Mouse (Mus musculus) cerebellum, adult 2 months (tissue): ENCODE results near the gene Cdh6. TPM values are rescaled to one million over a fixed set of nuclear protein-coding genes. Genes with fewer than 3 reads are reported as not detected.
A peak's percentile ranks its signal among the peaks of the same experiment; 100 is the strongest.

Source experiments
- DNase-seq, 2 experiments: peaks; one replicate each; pipeline ENCODE4 v3.0.0; 2021
- H3K27ac ChIP-seq: fragments of 200-500 bp; 2 replicates; pipeline ENCODE4 v1.5.1; 2012; ENCODE audit warnings: low read length, control low read depth, inconsistent platforms; ENCODE audit not compliant: insufficient read depth
- H3K27me3 ChIP-seq: fragments of 200-500 bp; 2 replicates; pipeline ENCODE4 v1.6.1; 2012; ENCODE audit warnings: inconsistent platforms, mild to moderate bottlenecking, low read length, moderate library complexity; ENCODE audit not compliant: control insufficient read depth, insufficient read depth
- H3K4me1 ChIP-seq: fragments of 200-500 bp; 2 replicates; pipeline ENCODE4 v1.6.1; 2011; ENCODE audit warnings: low read length; ENCODE audit not compliant: control insufficient read depth, insufficient read depth
- H3K4me3 ChIP-seq: fragments of 200-500 bp; replicated peaks from 2 replicates; pipeline ENCODE3; 2011; ENCODE audit warnings: mild to moderate bottlenecking, low read depth, low read length, control low read depth; ENCODE audit not compliant: insufficient read depth
- CTCF ChIP-seq: fragments of 200-500 bp; IDR thresholded peaks from 2 replicates; pipeline ENCODE4 v1.5.1; 2011; ENCODE audit warnings: low read depth, mild to moderate bottlenecking, control low read depth, low read length, moderate library complexity, borderline replicate concordance; ENCODE audit not compliant: insufficient read depth
- POLR2A ChIP-seq: fragments of 200-500 bp; IDR thresholded peaks from 2 replicates; pipeline ENCODE4 v1.6.1; 2011; ENCODE audit warnings: low read length, control low read depth, borderline replicate concordance; ENCODE audit not compliant: insufficient read depth
- WGBS: fragments of 180-500 bp; shearing (Covaris S2); methylation state at CpG from one replicate; pipeline ENCODE4 v1.1.7; 2018; 5-methylcytosine and 5-hydroxymethylcytosine counted together
- polyA plus RNA-seq: library from polyadenylated mRNA; depleted of rRNA; stranded (reverse); fragments of >200 nt; gene quantifications from 2 replicates; pipeline ENCODE4 v1.2.3, GENCODE M21; 2012

Cdh6 gene
- polyA plus RNA-seq, 1 experiment: 2.8 TPM

- peaks cover 3% of the 10 kb centered on the region; the same call in 1 of the 2 replicates for H3K4me1 ChIP-seq
- H3K4me3 ChIP-seq: peak overlapping the region; percentile 60
- no peak for DNase-seq
- H3K27me3 ChIP-seq: no peaks in the 10 kb centered on the region; the same call in 1 of the 2 replicates
- no peak for TF ChIP-seq POLR2A
- no peak for TF ChIP-seq CTCF
- WGBS: 4% methylated on average over 27 of the region's 27 CpGs
- H3K27ac ChIP-seq: no peak overlapping the region
These were observed 554 bp upstream of the Cdh6 start for GRCm38 (mm10) chr15:13173840-13174617.

- Histone ChIP-seq H3K4me1 (peaks cover 3% of the 10 kb centered on the region; the same call in 1 of the 2 replicates), H3K27ac (no peak overlapping the region), H3K4me3 (peak overlapping the region; percentile 60), H3K27me3 (no peaks in the 10 kb centered on the region; the same call in 1 of the 2 replicates)
- DNase-seq: peak in 1 of 2 experiments; percentile 29
- no peak for TF ChIP-seq CTCF
- TF ChIP-seq POLR2A: no peak
- under 1% methylated on average over 26 of the region's 26 CpGs for WGBS
These were observed 957 bp downstream of the Cdh6 start for GRCm38 (mm10) chr15:13172365-13173070.

GRCm38 (mm10) chr15:13171486-13172364, 1.8 kb downstream of the Cdh6 start:
- WGBS: 10% methylated on average over 16 of the region's 16 CpGs
- peak overlapping the region; percentile 60 for H3K4me3 ChIP-seq
- no peak overlapping the region for H3K27ac ChIP-seq
- peaks cover 3% of the 10 kb centered on the region; the same call in 1 of the 2 replicates for H3K4me1 ChIP-seq
- no peak for TF ChIP-seq POLR2A
- no peak for TF ChIP-seq CTCF
- H3K27me3 ChIP-seq: no peaks in the 10 kb centered on the region; the same call in 1 of the 2 replicates
- DNase-seq: no peak

- WGBS: 93% methylated on average over 13 of the region's 13 CpGs
- Histone ChIP-seq H3K4me3 (no peak overlapping the region), H3K27me3 (no peaks in the 10 kb centered on the region), H3K27ac (no peak overlapping the region), H3K4me1 (no peaks in the 10 kb centered on the region)
- TF ChIP-seq POLR2A (no peak), CTCF (no peak)
- no peak for DNase-seq
These were observed 8.2 kb downstream of the Cdh6 start for GRCm38 (mm10) chr15:13165094-13165885.

GRCm38 (mm10) chr15:13155820-13156219, 17.7 kb downstream of the Cdh6 start:
- 96% methylated on average over 5 of the region's 5 CpGs for WGBS
- no peak for TF ChIP-seq CTCF

GRCm38 (mm10) chr15:13155418-13155817, 18.1 kb downstream of the Cdh6 start:
- DNase-seq: no peak
- 39% methylated on average over 6 of the region's 6 CpGs for WGBS
- H3K27me3 ChIP-seq: no peaks in the 10 kb centered on the region
- H3K4me1 ChIP-seq: no peaks in the 10 kb centered on the region
- H3K4me3 ChIP-seq: no peak overlapping the region
- TF ChIP-seq POLR2A (no peak), CTCF (no peak)
- no peak overlapping the region for H3K27ac ChIP-seq

More at GRCm38 (mm10) chr15:13155820-13156219, 17.7 kb downstream of the Cdh6 start:
- H3K4me1 ChIP-seq: no peaks in the 10 kb centered on the region
- DNase-seq: no peak
- no peak overlapping the region for H3K27ac ChIP-seq
- H3K27me3 ChIP-seq: no peaks in the 10 kb centered on the region
- H3K4me3 ChIP-seq: no peak overlapping the region

- Histone ChIP-seq H3K4me3 (no peak overlapping the region), H3K4me1 (no peaks in the 10 kb centered on the region), H3K27ac (no peak overlapping the region), H3K27me3 (no peaks in the 10 kb centered on the region)
- TF ChIP-seq POLR2A (no peak), CTCF (no peak)
- no peak for DNase-seq
- 75% methylated on average over 4 of the region's 4 CpGs for WGBS
These were observed 31.5 kb downstream of the Cdh6 start for GRCm38 (mm10) chr15:13141983-13142382.
